Mouse (Mus musculus) brain, embryonic 14.5 days (tissue): ENCODE results near the gene Mroh3. TPM values are rescaled to one million over a fixed set of nuclear protein-coding genes. Genes with fewer than 3 reads are reported as not detected.

Experiments used
- DNase-seq: peaks from one replicate; pipeline ENCODE4 v3.0.0-alpha.2; 2011; ENCODE audit warnings: low read depth
- CTCF ChIP-seq: fragments of 200-500 bp; IDR thresholded peaks from 2 replicates; pipeline ENCODE4 v1.5.1; 2012; ENCODE audit warnings: inconsistent platforms, mild to moderate bottlenecking, moderate library complexity, borderline replicate concordance; ENCODE audit not compliant: insufficient read depth, insufficient read length; ENCODE audit errors: extremely low read depth
- POLR2A ChIP-seq: fragments of 200-500 bp; IDR thresholded peaks from 2 replicates; pipeline ENCODE4 v1.6.1; 2012; ENCODE audit warnings: mild to moderate bottlenecking, inconsistent platforms, borderline replicate concordance; ENCODE audit not compliant: poor library complexity, insufficient read depth, insufficient read length, severe bottlenecking; ENCODE audit errors: extremely low read depth
- polyA plus RNA-seq: library from polyadenylated mRNA; depleted of rRNA; stranded (reverse); fragments of >200 nt; gene quantifications from 2 replicates; pipeline ENCODE4 v1.2.3, GENCODE M21; 2012

Gene Mroh3
- polyA plus RNA-seq, 1 experiment: 0.77 TPM

- no peak for TF ChIP-seq CTCF
- no peak for TF ChIP-seq POLR2A
- DNase-seq: no peak
These were observed 51.7 kb downstream of the Mroh3 start for GRCm38 (mm10) chr1:136160930-136161329.

DNA sequence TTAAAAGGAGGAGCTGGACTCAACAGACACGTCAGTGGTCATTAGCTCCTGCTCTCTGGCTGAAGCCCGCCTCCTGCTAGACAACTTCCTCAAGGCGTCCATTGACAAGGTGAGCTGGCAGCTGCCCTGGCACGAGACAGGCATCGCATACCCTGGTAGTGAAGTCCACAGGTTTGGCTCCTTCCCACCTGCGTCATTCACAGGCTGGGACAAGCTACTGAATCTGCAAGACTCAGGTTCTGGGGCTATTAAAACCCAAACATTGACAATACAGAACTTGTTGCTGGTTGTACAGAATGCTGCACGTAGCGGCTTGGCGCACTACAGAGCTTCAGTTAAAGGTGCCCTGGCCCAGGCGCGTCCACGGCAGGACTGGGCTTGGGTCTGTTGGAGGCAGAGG, 52.3 kb downstream of the Mroh3 start:
- no peak for DNase-seq
- no peak for TF ChIP-seq POLR2A
- no peak for TF ChIP-seq CTCF

- DNase-seq: no peak
- TF ChIP-seq POLR2A: no peak
- TF ChIP-seq CTCF: peak; percentile 16; the same call in 1 of the 2 replicates
These were observed 52.8 kb downstream of the Mroh3 start for GRCm38 (mm10) chr1:136159830-136160229.

DNA sequence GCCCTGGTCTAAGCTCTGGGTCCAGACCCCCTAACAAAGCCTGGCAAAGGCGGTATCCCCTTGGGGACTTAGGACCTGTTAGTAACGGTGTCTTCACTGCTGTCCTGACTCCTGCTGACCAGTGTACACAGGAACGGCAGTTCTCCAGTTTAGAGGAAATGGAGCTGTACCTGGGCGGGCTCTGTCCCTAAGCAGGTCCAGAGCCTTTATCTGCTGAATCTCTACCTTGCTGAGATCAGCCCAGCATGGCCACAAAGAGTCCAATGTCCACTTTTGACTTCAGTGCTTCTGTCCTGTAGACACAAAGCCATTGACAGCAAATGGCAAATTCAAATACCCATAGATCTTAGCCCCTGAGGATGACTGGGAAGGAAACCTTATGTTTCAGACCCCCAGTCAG, 55.7 kb downstream of the Mroh3 start:
- no peak for DNase-seq
- TF ChIP-seq CTCF (no peak), POLR2A (no peak)

DNA sequence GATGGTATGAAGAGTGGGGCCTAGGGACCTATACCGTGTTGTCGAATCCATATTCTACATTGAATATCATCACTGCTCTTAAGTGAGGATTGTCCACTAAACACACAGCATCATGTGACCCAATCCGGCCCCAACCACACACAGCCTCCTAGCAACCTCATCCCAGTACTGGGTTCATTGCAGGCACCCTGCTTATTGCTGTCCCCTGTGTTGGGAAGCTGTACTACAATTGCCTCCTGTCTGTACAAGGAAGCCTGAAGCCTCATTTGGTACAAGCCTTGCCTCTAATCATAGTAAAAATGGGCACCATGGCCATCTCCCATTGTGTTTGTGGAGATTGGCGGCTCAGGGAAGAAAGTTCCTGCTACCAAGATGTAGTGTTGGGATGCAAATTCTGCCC, 56.3 kb downstream of the Mroh3 start:
- TF ChIP-seq POLR2A (no peak), CTCF (no peak)
- DNase-seq: no peak

DNA sequence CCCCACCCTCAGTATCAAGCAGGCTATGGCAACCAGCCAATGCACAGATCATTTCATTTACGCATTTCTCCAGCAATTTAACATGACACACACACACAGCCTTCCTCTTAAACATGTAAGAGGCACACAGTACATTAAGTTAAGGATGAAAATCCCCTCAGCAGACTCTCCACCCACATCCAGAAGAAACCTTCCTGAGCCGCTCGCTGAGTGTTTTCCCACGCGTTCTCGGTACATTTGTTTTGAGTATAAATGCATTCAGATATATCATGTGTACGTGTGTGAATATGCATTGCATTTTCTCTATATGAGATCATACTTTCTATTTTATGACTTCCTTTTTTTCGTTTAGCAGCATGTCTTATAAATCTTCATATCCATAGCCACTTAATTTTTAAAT, 61.3 kb downstream of the Mroh3 start:
- no peak for DNase-seq
- no peak for TF ChIP-seq CTCF
- TF ChIP-seq POLR2A: no peak

DNA sequence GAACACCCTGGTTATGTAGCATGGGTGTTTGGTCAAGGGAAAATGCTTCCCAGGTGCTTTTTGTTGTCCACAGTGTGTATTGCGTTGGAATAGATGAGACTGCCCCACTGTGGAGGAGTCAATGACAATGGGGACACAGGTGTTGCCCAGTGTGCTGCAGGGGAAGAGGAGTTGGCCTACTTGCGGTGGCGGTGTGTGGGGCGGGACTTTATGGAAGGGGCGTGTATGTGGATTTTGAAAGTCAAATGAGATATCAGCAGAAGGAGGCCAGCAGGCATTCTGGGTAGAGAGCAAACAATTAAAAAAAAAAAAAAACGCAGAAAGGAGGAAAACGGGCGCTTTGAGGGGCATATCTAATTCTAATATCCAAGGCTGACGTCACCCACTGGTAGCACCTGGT, 62.9 kb downstream of the Mroh3 start:
- TF ChIP-seq POLR2A (no peak), CTCF (no peak)
- DNase-seq: no peak

GRCm38 (mm10) chr1:136143514-136143913, 69.1 kb downstream of the Mroh3 start:
- peak; percentile 59 for DNase-seq

DNA sequence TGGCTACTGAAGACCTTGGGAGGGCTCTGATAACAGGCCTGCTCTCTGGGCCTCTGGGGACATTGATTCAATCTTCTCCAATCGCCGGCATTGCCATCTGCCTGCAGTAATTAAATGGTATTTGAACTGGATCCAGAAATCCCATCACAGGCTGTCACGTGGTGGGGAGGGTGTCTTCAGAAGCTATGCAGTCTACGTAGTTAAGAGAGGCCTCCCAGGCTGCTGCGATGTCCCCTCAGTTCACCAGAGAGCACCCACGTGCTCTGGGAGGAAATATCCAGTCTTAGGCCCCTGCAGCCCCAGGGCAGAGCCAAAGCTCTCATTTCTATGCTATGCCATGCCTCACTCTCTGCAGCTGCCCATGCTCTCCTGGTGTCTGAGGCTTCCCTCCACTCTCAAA, 70.3 kb downstream of the Mroh3 start:
- peak; percentile 91 for DNase-seq
- TF ChIP-seq POLR2A: no peak

More at GRCm38 (mm10) chr1:136143514-136143913, 69.1 kb downstream of the Mroh3 start:
- TF ChIP-seq POLR2A (no peak), CTCF (no peak)

GRCm38 (mm10) chr1:136141176-136141950, 71.3 kb downstream of the Mroh3 start:
- no peak for DNase-seq

DNA sequence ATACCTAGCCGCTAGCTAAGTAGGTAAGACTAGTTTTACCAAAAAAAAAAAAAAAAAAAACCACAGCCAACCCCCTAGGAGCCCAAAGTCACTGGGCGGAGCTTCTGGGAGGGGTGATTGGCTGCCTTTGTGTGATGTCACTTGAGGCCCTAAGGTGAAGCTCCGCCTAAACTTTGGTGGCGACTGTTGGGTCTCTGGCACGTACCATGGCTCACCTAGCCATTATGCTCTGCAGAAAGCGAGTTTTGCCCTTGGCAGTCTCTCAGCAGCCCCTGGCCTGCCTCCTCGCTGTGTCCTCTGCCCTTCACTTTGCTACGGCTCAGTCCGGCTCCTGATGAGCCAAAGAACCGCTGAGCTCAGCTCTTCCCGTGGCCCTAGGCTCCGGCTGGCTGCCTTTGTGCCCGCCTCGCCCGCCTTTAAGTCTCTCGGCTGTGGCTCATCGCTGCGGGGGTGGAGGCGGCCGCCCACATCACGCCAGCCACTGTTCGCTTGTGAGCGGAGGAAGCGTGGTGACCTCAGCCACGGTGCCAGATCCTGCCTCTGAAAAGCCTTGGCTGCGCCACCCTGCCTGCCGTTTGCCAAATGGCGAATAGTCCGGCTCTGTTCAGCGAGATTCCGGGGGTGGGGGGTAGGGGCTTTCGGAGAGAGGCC, 72.5 kb downstream of the Mroh3 start:
- no peak for TF ChIP-seq CTCF
- no peak for TF ChIP-seq POLR2A
- DNase-seq: peak; percentile 88

More at GRCm38 (mm10) chr1:136141176-136141950, 71.3 kb downstream of the Mroh3 start:
- no peak for TF ChIP-seq CTCF
- no peak for TF ChIP-seq POLR2A

DNA sequence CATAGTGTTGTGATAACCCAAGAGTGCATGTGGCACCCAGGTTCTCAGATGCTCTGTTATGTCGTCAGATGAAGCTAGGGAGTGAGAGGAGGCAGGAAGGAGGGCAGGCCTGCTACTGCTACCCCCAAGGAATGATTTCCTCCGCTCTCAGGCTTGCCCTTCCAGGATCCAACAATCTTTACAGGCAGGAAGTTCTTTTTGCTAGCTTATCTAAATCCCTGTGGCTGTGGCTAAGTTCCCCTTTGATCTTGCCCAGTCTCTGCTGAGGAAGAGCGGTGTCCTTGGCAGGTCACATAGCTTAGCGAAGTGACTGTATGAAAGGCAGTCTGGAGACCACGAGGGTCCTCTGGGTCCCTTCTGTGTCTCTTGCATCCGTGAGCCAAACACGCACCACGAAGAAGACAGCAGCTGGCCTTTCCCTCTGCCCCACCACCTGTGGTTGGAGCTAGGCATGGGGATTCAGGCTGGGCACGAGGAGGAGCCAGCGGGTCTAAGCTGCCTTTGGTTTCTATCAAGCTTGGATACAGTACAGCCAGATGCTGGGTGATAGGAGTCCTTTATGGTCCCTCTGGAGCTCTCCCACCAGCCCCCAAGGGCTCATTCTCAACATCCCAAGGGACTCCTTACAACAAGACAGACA, 74.3 kb downstream of the Mroh3 start:
- TF ChIP-seq POLR2A: no peak
- no peak for TF ChIP-seq CTCF
- DNase-seq: peak; percentile 19

DNA sequence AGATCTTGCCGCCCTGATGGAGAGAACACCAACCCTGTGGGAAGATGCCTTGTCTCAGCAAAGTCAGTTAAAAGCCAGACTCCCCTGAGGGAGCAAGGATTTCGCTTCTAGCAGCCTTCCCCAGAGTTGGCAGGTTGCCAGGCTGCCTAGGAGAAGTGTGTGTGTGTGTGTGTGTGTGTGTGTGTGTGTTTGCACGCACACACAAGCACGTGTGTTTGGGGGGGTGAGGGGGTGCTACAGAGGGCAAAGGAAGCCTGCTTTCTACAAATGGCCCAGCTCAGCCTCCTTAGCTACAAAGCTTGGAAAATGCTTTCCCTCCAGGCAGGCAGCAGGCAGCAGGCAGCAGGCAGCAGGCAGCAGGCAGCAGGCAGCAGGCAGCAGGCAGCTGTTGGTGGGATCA, 75.1 kb downstream of the Mroh3 start:
- peak; percentile 93 for DNase-seq
- TF ChIP-seq POLR2A (no peak), CTCF (no peak)
